Mouse (Mus musculus): Measurements from ENCODE around the gene Pde4b.

Pde4b gene

GRCm38 (mm10) chr4:102539598-102540180, 452.3 kb downstream of the Pde4b start:
- DNase-seq (ENCODE audit: low spot score in 2 of 2): no peak

GRCm38 (mm10) chr4:102542976-102543375, 455.6 kb downstream of the Pde4b start:
- DNase-seq (ENCODE audit: low spot score in 2 of 2): no peak

- no peak for DNase-seq (ENCODE audit: low spot score in 2 of 2)
Measured at GRCm38 (mm10) chr4:102545226-102545625, 457.9 kb downstream of the Pde4b start.

GRCm38 (mm10) chr4:102555566-102555965, 468.2 kb downstream of the Pde4b start:
- no peak for DNase-seq (ENCODE audit: low spot score in 2 of 2)

- no peak for DNase-seq (ENCODE audit: low spot score in 2 of 2)
Measured at GRCm38 (mm10) chr4:102557006-102557405, 469.7 kb downstream of the Pde4b start.

GRCm38 (mm10) chr4:102557508-102558220, 470.3 kb downstream of the Pde4b start:
- no peak for DNase-seq (ENCODE audit: low spot score in 2 of 2)

- no peak for DNase-seq (ENCODE audit: low spot score in 2 of 2)
Measured at GRCm38 (mm10) chr4:102558328-102558727, 471.0 kb downstream of the Pde4b start.

- no peak for DNase-seq (ENCODE audit: low spot score in 2 of 2)
Measured at GRCm38 (mm10) chr4:102560676-102561280, 473.4 kb downstream of the Pde4b start.

GRCm38 (mm10) chr4:102563273-102563855, 476.0 kb downstream of the Pde4b start:
- DNase-seq (ENCODE audit: low spot score in 2 of 2): no peak

- DNase-seq (ENCODE audit: low spot score in 2 of 2): no peak
Measured at GRCm38 (mm10) chr4:102564286-102564685, 476.9 kb downstream of the Pde4b start.

- DNase-seq (ENCODE audit: low spot score in 2 of 2): no peak
Measured at GRCm38 (mm10) chr4:102566421-102566820, 479.1 kb downstream of the Pde4b start.

GRCm38 (mm10) chr4:102567111-102567510, 479.8 kb downstream of the Pde4b start:
- no peak for DNase-seq (ENCODE audit: low spot score in 2 of 2)

GRCm38 (mm10) chr4:102567676-102568254, 480.4 kb downstream of the Pde4b start:
- no peak for DNase-seq (ENCODE audit: low spot score in 2 of 2)

- DNase-seq (ENCODE audit: low spot score in 2 of 2): peak in 1 of 2 experiments; percentile 58
Measured at GRCm38 (mm10) chr4:102568591-102568990, 481.2 kb downstream of the Pde4b start.

- no peak for DNase-seq (ENCODE audit: low spot score in 2 of 2)
Measured at GRCm38 (mm10) chr4:102569101-102569583, 481.8 kb downstream of the Pde4b start.

- DNase-seq (ENCODE audit: low spot score in 2 of 2): peak in 1 of 2 experiments; percentile 56
Measured at GRCm38 (mm10) chr4:102569950-102570765, 482.8 kb downstream of the Pde4b start.

- DNase-seq (ENCODE audit: low spot score in 2 of 2): no peak
Measured at GRCm38 (mm10) chr4:102570766-102571411, 483.5 kb downstream of the Pde4b start.

- DNase-seq (ENCODE audit: low spot score in 2 of 2): no peak
Measured at GRCm38 (mm10) chr4:102572031-102572430, 484.7 kb downstream of the Pde4b start.

GRCm38 (mm10) chr4:102572591-102572990, 485.2 kb downstream of the Pde4b start:
- no peak for DNase-seq (ENCODE audit: low spot score in 2 of 2)

- no peak for DNase-seq (ENCODE audit: low spot score in 2 of 2)
Measured at GRCm38 (mm10) chr4:102573361-102573781, 486.0 kb downstream of the Pde4b start.

GRCm38 (mm10) chr4:102574226-102574625, 486.9 kb downstream of the Pde4b start:
- no peak for DNase-seq (ENCODE audit: low spot score in 2 of 2)
